Mouse (Mus musculus) MEL (cell line): ENCODE measurements around the gene Cth. TPM values are rescaled to one million over a fixed set of nuclear protein-coding genes. Genes with fewer than 3 reads are reported as not detected.

ENCODE experiments used
- DNase-seq: peaks from one replicate; pipeline ENCODE4 v3.0.0; 2011; ENCODE audit warnings: low read depth, low spot score
- H3K27ac ChIP-seq: 2 replicates; pipeline ENCODE4 v1.5.1; 2012; ENCODE audit warnings: low read depth, mild to moderate bottlenecking, control low read depth, low read length, moderate library complexity; ENCODE audit not compliant: control insufficient read depth
- H3K27me3 ChIP-seq, 2 experiments: fragments of 150-350 bp in 1 of 2; sonication (generic) in 1 of 2; 2 replicates each; pipeline ENCODE4 v1.6.1; 2012; ENCODE audit warnings: low read length in 2 of 2, mild to moderate bottlenecking in 2 of 2, improper control_type of control experiment in 1 of 2, moderate library complexity in 1 of 2; ENCODE audit not compliant: insufficient read depth in 2 of 2, control insufficient read depth in 1 of 2
- H3K36me3 ChIP-seq, 2 experiments: 2 replicates each; pipeline ENCODE4 v1.6.1; 2012 to 2014; ENCODE audit warnings: low read length in 2 of 2, improper control_type of control experiment in 1 of 2, inconsistent platforms in 1 of 2, mild to moderate bottlenecking in 1 of 2; ENCODE audit not compliant: insufficient read depth in 2 of 2, control insufficient read depth in 1 of 2
- H3K4me1 ChIP-seq, 2 experiments: fragments of 150-350 bp in 1 of 2; sonication (generic) in 1 of 2; 2 replicates each; pipeline ENCODE4 v1.6.1; 2012; ENCODE audit warnings: low read length in 2 of 2, improper control_type of control experiment in 1 of 2, mild to moderate bottlenecking in 1 of 2; ENCODE audit not compliant: insufficient read depth in 2 of 2, control insufficient read depth in 1 of 2
- H3K4me3 ChIP-seq, 2 experiments: fragments of 150-350 bp in 1 of 2; sonication (generic) in 1 of 2; 2 replicates each; pipeline ENCODE4 v1.5.1; 2012; ENCODE audit warnings: low read depth in 2 of 2, low read length in 2 of 2, mild to moderate bottlenecking in 2 of 2, moderate library complexity in 2 of 2, control low read depth in 1 of 2, improper control_type of control experiment in 1 of 2; ENCODE audit not compliant: control insufficient read depth in 1 of 2, insufficient read depth in 1 of 2
- H3K79me2 ChIP-seq: 2 replicates; pipeline ENCODE4 v1.6.1; 2012; ENCODE audit warnings: mild to moderate bottlenecking, low read length, moderate library complexity; ENCODE audit not compliant: control insufficient read depth, poor library complexity, insufficient read depth
- H3K9ac ChIP-seq: 2 replicates; pipeline ENCODE4 v1.6.1; 2012; ENCODE audit warnings: low read depth, mild to moderate bottlenecking, control low read depth, low read length, moderate library complexity; ENCODE audit not compliant: control insufficient read depth, poor library complexity, severe bottlenecking
- H3K9me3 ChIP-seq: fragments of 150-350 bp; sonication (generic); replicated peaks from 2 replicates; pipeline ENCODE4 v1.6.1; 2012; ENCODE audit warnings: mild to moderate bottlenecking, low read length, improper control_type of control experiment, moderate library complexity; ENCODE audit not compliant: insufficient read depth
- BHLHE40 ChIP-seq: IDR thresholded peaks from 2 replicates; pipeline ENCODE4 v1.6.1; 2012; ENCODE audit warnings: low read depth, mild to moderate bottlenecking, inconsistent platforms, low read length, improper control_type of control experiment, borderline replicate concordance
- CHD2 ChIP-seq: IDR thresholded peaks from 2 replicates; pipeline ENCODE4 v1.6.1; 2011; ENCODE audit warnings: low read length, improper control_type of control experiment
- CTCF ChIP-seq, 3 experiments: IDR thresholded peaks in 2 of 3; conservative IDR thresholded peaks in 1 of 3; 2 replicates each; pipeline ENCODE4 v1.5.1; 2011 to 2012; ENCODE audit warnings: low read length in 3 of 3, low read depth in 2 of 3, mild to moderate bottlenecking in 2 of 3, improper control_type of control experiment in 1 of 3, inconsistent platforms in 1 of 3, mixed read lengths in 1 of 3, moderate library complexity in 1 of 3; ENCODE audit not compliant: control insufficient read depth in 1 of 3, insufficient read depth in 1 of 3, poor library complexity in 1 of 3, severe bottlenecking in 1 of 3
- ELF1 ChIP-seq: IDR thresholded peaks from 2 replicates; pipeline ENCODE4 v1.6.1; 2014; ENCODE audit warnings: low read depth, mild to moderate bottlenecking, inconsistent platforms, low read length, improper control_type of control experiment, moderate library complexity
- EP300 ChIP-seq, 2 experiments: IDR thresholded peaks; 2 replicates each; pipeline ENCODE4 v1.6.1; 2011; ENCODE audit warnings: improper control_type of control experiment in 2 of 2, low read length in 2 of 2, low read depth in 1 of 2, mild to moderate bottlenecking in 1 of 2
- GABPA ChIP-seq: IDR thresholded peaks from 2 replicates; pipeline ENCODE4 v1.6.1; 2012; ENCODE audit warnings: low read depth, mild to moderate bottlenecking, inconsistent platforms, low read length, improper control_type of control experiment, moderate library complexity
- HCFC1 ChIP-seq: IDR thresholded peaks from 2 replicates; pipeline ENCODE4 v1.6.1; 2012; ENCODE audit warnings: low read depth, mild to moderate bottlenecking, inconsistent platforms, low read length, improper control_type of control experiment, moderate library complexity
- JUND ChIP-seq: IDR thresholded peaks from 2 replicates; pipeline ENCODE4 v1.6.1; 2011; ENCODE audit warnings: low read depth, mild to moderate bottlenecking, improper control_type of control experiment, low read length
- MAFK ChIP-seq: IDR thresholded peaks from 2 replicates; pipeline ENCODE4 v1.6.1; 2011; ENCODE audit warnings: low read depth, mild to moderate bottlenecking, low read length, improper control_type of control experiment, borderline replicate concordance
- MEF2A ChIP-seq: IDR thresholded peaks from 2 replicates; pipeline ENCODE4 v1.6.1; 2014; ENCODE audit warnings: low read depth, mild to moderate bottlenecking, inconsistent platforms, low read length, improper control_type of control experiment; ENCODE audit not compliant: poor library complexity, insufficient replicate concordance, severe bottlenecking; ENCODE audit errors: extremely low read depth
- MYB ChIP-seq: IDR thresholded peaks from 2 replicates; pipeline ENCODE4 v1.6.1; 2011; ENCODE audit warnings: mild to moderate bottlenecking, low read depth, low read length, improper control_type of control experiment
- NELFE ChIP-seq: IDR thresholded peaks from 2 replicates; pipeline ENCODE4 v1.6.1; 2011; ENCODE audit warnings: low read depth, low read length, improper control_type of control experiment
- NRF1 ChIP-seq: IDR thresholded peaks from 2 replicates; pipeline ENCODE4 v1.6.1; 2014; ENCODE audit warnings: low read depth, mild to moderate bottlenecking, inconsistent platforms, low read length, improper control_type of control experiment, moderate library complexity; ENCODE audit not compliant: poor library complexity, insufficient read depth, severe bottlenecking
- POLR2A ChIP-seq, 2 experiments: IDR thresholded peaks; 2 replicates each; pipeline ENCODE4 v1.6.1; 2011 to 2012; ENCODE audit warnings: low read length in 2 of 2, mild to moderate bottlenecking in 2 of 2, control low read depth in 1 of 2, improper control_type of control experiment in 1 of 2, low read depth in 1 of 2, moderate library complexity in 1 of 2; ENCODE audit not compliant: control insufficient read depth in 1 of 2, insufficient read depth in 1 of 2, poor library complexity in 1 of 2
- POLR2AphosphoS2 ChIP-seq: IDR thresholded peaks from 2 replicates; pipeline ENCODE4 v1.6.1; 2011; ENCODE audit warnings: low read length, improper control_type of control experiment
- RCOR1 ChIP-seq: IDR thresholded peaks from 2 replicates; pipeline ENCODE4 v1.6.1; 2012; ENCODE audit warnings: low read depth, mild to moderate bottlenecking, inconsistent platforms, low read length, improper control_type of control experiment
- SIN3A ChIP-seq: IDR thresholded peaks from 2 replicates; pipeline ENCODE4 v1.6.1; 2012; ENCODE audit warnings: low read length, improper control_type of control experiment, inconsistent platforms
- SMC3 ChIP-seq: IDR thresholded peaks from 2 replicates; pipeline ENCODE4 v1.6.1; 2011; ENCODE audit warnings: low read depth, low read length, improper control_type of control experiment
- TBP ChIP-seq: IDR thresholded peaks from 2 replicates; pipeline ENCODE4 v1.8.0; 2011; ENCODE audit warnings: low read depth, low read length, improper control_type of control experiment
- TCF12 ChIP-seq: IDR thresholded peaks from 2 replicates; pipeline ENCODE4 v1.6.1; 2014; ENCODE audit warnings: low read depth, mild to moderate bottlenecking, inconsistent platforms, low read length, improper control_type of control experiment, moderate library complexity
- UBTF ChIP-seq: IDR thresholded peaks from 2 replicates; pipeline ENCODE4 v1.6.1; 2012; ENCODE audit warnings: low read depth, mild to moderate bottlenecking, inconsistent platforms, low read length, improper control_type of control experiment, moderate library complexity, borderline replicate concordance; ENCODE audit not compliant: insufficient read depth
- USF2 ChIP-seq, 2 experiments: IDR thresholded peaks; 2 replicates each; pipeline ENCODE4 v1.6.1; 2011 to 2012; ENCODE audit warnings: improper control_type of control experiment in 2 of 2, low read length in 2 of 2, borderline replicate concordance in 1 of 2, inconsistent platforms in 1 of 2, low read depth in 1 of 2, mild to moderate bottlenecking in 1 of 2; ENCODE audit not compliant: insufficient read depth in 1 of 2
- ZKSCAN1 ChIP-seq: IDR thresholded peaks from 2 replicates; pipeline ENCODE4 v1.6.1; 2012; ENCODE audit warnings: low read depth, mild to moderate bottlenecking, inconsistent platforms, low read length, improper control_type of control experiment, moderate library complexity
- ZNF384 ChIP-seq: IDR thresholded peaks from 2 replicates; pipeline ENCODE4 v1.6.1; 2012; ENCODE audit warnings: low read depth, mild to moderate bottlenecking, inconsistent platforms, low read length, improper control_type of control experiment
- polyA plus RNA-seq, 2 experiments: library from polyadenylated mRNA; stranded (reverse) in 1 of 2; unstranded in 1 of 2; fragments of >175 nt in 1 of 2; fragments of >200 nt in 1 of 2; gene quantifications; 2 replicates each; pipeline versions ENCODE4 v1.2.1 to v1.2.4; 2012; ENCODE audit warnings: low replicate concordance in 2 of 2, low read depth in 1 of 2; ENCODE audit not compliant: insufficient read length in 2 of 2, insufficient read depth in 1 of 2, missing spikeins in 1 of 2
- total RNA-seq: library from RNA; depleted of rRNA; stranded (reverse); fragments of 300-350 nt; gene quantifications from 2 replicates; pipeline ENCODE4 v1.2.3, GENCODE M21; 2012

Cth gene
- total and polyA plus RNA-seq, 3 experiments, result 11.7 to 26.8 TPM; not detected in 1

DNA sequence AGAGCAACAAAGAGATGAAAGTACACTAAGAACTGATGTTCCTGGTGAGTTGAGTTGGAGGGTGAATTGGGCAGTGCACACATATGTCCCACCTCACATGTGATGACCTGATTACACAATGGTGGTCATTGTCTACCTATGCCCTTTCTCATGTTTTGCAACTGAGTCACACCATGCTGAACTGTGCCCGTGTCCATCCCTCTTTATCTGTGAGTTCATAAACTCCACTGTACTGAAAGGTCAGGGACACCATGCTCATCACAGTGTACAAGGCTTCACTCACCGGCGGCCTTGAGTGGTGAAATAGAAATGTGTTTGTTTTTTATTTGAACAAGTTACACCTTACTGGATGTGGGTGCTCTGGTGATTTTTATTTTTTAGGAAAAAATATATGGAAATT, 42.9 kb downstream of the Cth start:
- TF ChIP-seq POLR2A (IDR thresholded peaks at IDR 0.05; ENCODE audit: control insufficient read depth in 1 of 2, insufficient read depth in 1 of 2, low read depth in 1 of 2, low read length in 2 of 2, poor library complexity in 1 of 2), result no peak
- TF ChIP-seq NRF1, result no peak
- TF ChIP-seq CHD2, result no peak
- no peak for TF ChIP-seq MAFK
- no peak for TF ChIP-seq USF2 (IDR thresholded peaks at IDR 0.05; ENCODE audit: borderline replicate concordance in 1 of 2, insufficient read depth in 1 of 2, low read depth in 1 of 2, low read length in 2 of 2)
- TF ChIP-seq JUND, result no peak
- TF ChIP-seq ZKSCAN1, result no peak
- TF ChIP-seq ELF1, result no peak
- no peak for TF ChIP-seq RCOR1
- no peak for TF ChIP-seq SMC3
- TF ChIP-seq GABPA, result no peak
- TF ChIP-seq EP300 (IDR thresholded peaks at IDR 0.05; ENCODE audit: low read depth in 1 of 2, low read length in 2 of 2), result no peak
- Histone ChIP-seq H3K27ac (no peak overlapping the region), H3K4me1 (no peaks in the 10 kb centered on the region), H3K79me2 (no peaks in the 10 kb centered on the region), H3K36me3 (no peaks in the 10 kb centered on the region), H3K9ac (no peak overlapping the region), H3K9me3 (no peaks in the 10 kb centered on the region), H3K4me3 (no peak overlapping the region), H3K27me3 (no peaks in the 10 kb centered on the region; a peak in 2 of 4 replicates)
- no peak for DNase-seq

GRCm38 (mm10) chr3:157880983-157881382, 43.9 kb downstream of the Cth start:
- H3K4me3 ChIP-seq, result no peak overlapping the region
- TF ChIP-seq RCOR1 (no peak), ZNF384 (no peak), ELF1 (no peak), UBTF (no peak), HCFC1 (no peak), SIN3A (no peak), TBP (no peak), ZKSCAN1 (no peak), POLR2AphosphoS2 (no peak), GABPA (no peak), USF2 (IDR thresholded peaks at IDR 0.05; ENCODE audit: borderline replicate concordance in 1 of 2, insufficient read depth in 1 of 2, low read depth in 1 of 2, low read length in 2 of 2) (no peak), BHLHE40 (no peak), EP300 (IDR thresholded peaks at IDR 0.05; ENCODE audit: low read depth in 1 of 2, low read length in 2 of 2) (no peak), SMC3 (no peak), MYB (no peak), MEF2A (no peak), CTCF (IDR thresholded peaks at IDR 0.05 in 2 of 3, conservative IDR thresholded peaks at IDR 0.05 in 1 of 3; ENCODE audit: control insufficient read depth in 1 of 3, insufficient read depth in 1 of 3, low read depth in 2 of 3, low read length in 3 of 3, poor library complexity in 1 of 3, severe bottlenecking in 1 of 3) (no peak), TCF12 (no peak), NELFE (no peak)

More at GRCm38 (mm10) chr3:157880983-157881382, 43.9 kb downstream of the Cth start:
- Histone ChIP-seq H3K79me2 (no peaks in the 10 kb centered on the region), H3K9me3 (no peaks in the 10 kb centered on the region), H3K27me3 (no peaks in the 10 kb centered on the region; a peak in 2 of 4 replicates), H3K9ac (no peak overlapping the region), H3K27ac (no peak overlapping the region), H3K4me1 (no peaks in the 10 kb centered on the region), H3K36me3 (no peaks in the 10 kb centered on the region)
- no peak for DNase-seq
